Mouse (Mus musculus) stomach, embryonic 15.5 days (tissue): ENCODE measurements around the gene Olfm4. TPM values are rescaled to one million over a fixed set of nuclear protein-coding genes. Genes with fewer than 3 reads are reported as not detected.

ENCODE experiments used
- ATAC-seq: fragments of 200-750 bp; cut with Nextera tagmentation; 2 replicates; pipeline ENCODE4 v1.8.0; 2017; ENCODE audit warnings: low read depth, moderate number of reproducible peaks, moderate TSS enrichment; ENCODE audit not compliant: insufficient read depth, low FRiP score
- H3K27ac ChIP-seq: fragments of 300-500 bp; sonication (generic); 2 replicates; pipeline ENCODE4 v1.5.1; 2015; ENCODE audit warnings: mild to moderate bottlenecking, inconsistent platforms
- H3K27me3 ChIP-seq: fragments of 300-500 bp; sonication (generic); replicated peaks from 2 replicates; pipeline ENCODE4 v1.6.1; 2015; ENCODE audit warnings: inconsistent platforms
- H3K36me3 ChIP-seq: fragments of 300-500 bp; sonication (generic); 2 replicates; pipeline ENCODE4 v1.6.1; 2015; ENCODE audit warnings: inconsistent platforms
- H3K4me1 ChIP-seq: fragments of 300-500 bp; sonication (generic); 2 replicates; pipeline ENCODE4 v1.6.1; 2015; ENCODE audit warnings: inconsistent platforms
- H3K4me2 ChIP-seq: fragments of 300-500 bp; sonication (generic); 2 replicates; pipeline ENCODE4 v1.6.1; 2015; ENCODE audit warnings: mild to moderate bottlenecking, inconsistent platforms
- H3K4me3 ChIP-seq: fragments of 300-500 bp; sonication (generic); replicated peaks from 2 replicates; pipeline ENCODE4 v1.5.1; 2015; ENCODE audit warnings: inconsistent platforms
- H3K9ac ChIP-seq: fragments of 300-500 bp; sonication (generic); 2 replicates; pipeline ENCODE4 v1.6.1; 2015; ENCODE audit warnings: inconsistent platforms
- H3K9me3 ChIP-seq: fragments of 300-500 bp; sonication (generic); 2 replicates; pipeline ENCODE4 v1.6.1; 2016; ENCODE audit warnings: inconsistent platforms
- WGBS: fragments of 180-500 bp; shearing (Covaris S2); methylation state at CpG from one replicate; pipeline ENCODE4 v1.1.7; 2015; 5-methylcytosine and 5-hydroxymethylcytosine counted together
- polyA plus RNA-seq: library from polyadenylated mRNA; unstranded; fragments of >200 nt; fragmentation: Nextera tagmentation; extraction: Ambion mirVana; gene quantifications from 2 replicates; pipeline ENCODE4 v1.2.1, GENCODE M21; 2015

Olfm4 gene
- polyA plus RNA-seq, 1 experiment from 2014 or later = 15.7 TPM

GRCm38 (mm10) chr14:79985696-79986095 lies 1.8 kb downstream of the Olfm4 start:
- Histone ChIP-seq H3K27ac (no peak overlapping the region), H3K9me3 (no peaks in the 10 kb centered on the region), H3K4me1 (no peaks in the 10 kb centered on the region), H3K36me3 (no peaks in the 10 kb centered on the region), H3K27me3 (no peaks in the 10 kb centered on the region), H3K9ac (no peak overlapping the region), H3K4me2 (no peak overlapping the region), H3K4me3 (no peak overlapping the region)
- no peak for ATAC-seq
- WGBS = 63% methylated on average over 2 of the region's 2 CpGs

GRCm38 (mm10) chr14:79986831-79987230 lies 3.0 kb downstream of the Olfm4 start:
- Histone ChIP-seq H3K27me3 (no peaks in the 10 kb centered on the region), H3K9ac (no peak overlapping the region), H3K4me1 (no peaks in the 10 kb centered on the region), H3K27ac (no peak overlapping the region), H3K9me3 (no peaks in the 10 kb centered on the region), H3K4me2 (no peak overlapping the region), H3K36me3 (no peaks in the 10 kb centered on the region), H3K4me3 (no peak overlapping the region)
- WGBS = 46% methylated on average over 8 of the region's 8 CpGs
- ATAC-seq = peak; percentile 82

GRCm38 (mm10) chr14:79989785-79990184 lies 5.9 kb downstream of the Olfm4 start:
- 51% methylated on average over 4 of the region's 4 CpGs for WGBS
- H3K27ac ChIP-seq = peak overlapping the region; percentile 59; the same call in 1 of the 2 replicates
- H3K27me3 ChIP-seq = no peaks in the 10 kb centered on the region
- H3K4me2 ChIP-seq = no peak overlapping the region
- H3K9ac ChIP-seq = no peak overlapping the region
- no peaks in the 10 kb centered on the region for H3K9me3 ChIP-seq
- H3K4me3 ChIP-seq = no peak overlapping the region
- no peaks in the 10 kb centered on the region for H3K4me1 ChIP-seq
- peak; percentile 56; the same call in 1 of the 2 replicates for ATAC-seq
- no peaks in the 10 kb centered on the region for H3K36me3 ChIP-seq

GRCm38 (mm10) chr14:79990547-79990946 lies 6.7 kb downstream of the Olfm4 start:
- Histone ChIP-seq H3K9ac (no peak overlapping the region), H3K4me3 (no peak overlapping the region), H3K9me3 (no peaks in the 10 kb centered on the region), H3K27me3 (no peaks in the 10 kb centered on the region), H3K4me2 (no peak overlapping the region), H3K4me1 (no peaks in the 10 kb centered on the region), H3K27ac (no peak overlapping the region), H3K36me3 (no peaks in the 10 kb centered on the region)
- 60% methylated on average over 5 of the region's 5 CpGs for WGBS
- ATAC-seq = no peak

- H3K36me3 ChIP-seq = no peaks in the 10 kb centered on the region
- no peak for ATAC-seq
- H3K4me3 ChIP-seq = no peak overlapping the region
- H3K9ac ChIP-seq = no peak overlapping the region
- no peak overlapping the region for H3K27ac ChIP-seq
- WGBS = 78% methylated on average over 4 of the region's 4 CpGs
- no peaks in the 10 kb centered on the region for H3K4me1 ChIP-seq
- H3K4me2 ChIP-seq = no peak overlapping the region
- H3K27me3 ChIP-seq = no peaks in the 10 kb centered on the region
- H3K9me3 ChIP-seq = no peaks in the 10 kb centered on the region
Observed at GRCm38 (mm10) chr14:79997534-79997933, 13.7 kb downstream of the Olfm4 start.

- Histone ChIP-seq H3K4me3 (no peak overlapping the region), H3K9me3 (no peaks in the 10 kb centered on the region), H3K4me2 (no peak overlapping the region), H3K27ac (no peak overlapping the region), H3K9ac (no peak overlapping the region), H3K4me1 (no peaks in the 10 kb centered on the region), H3K27me3 (no peaks in the 10 kb centered on the region), H3K36me3 (no peaks in the 10 kb centered on the region)
- WGBS = 35% methylated on average over 8 of the region's 8 CpGs
- peak; percentile 66; the same call in 1 of the 2 replicates for ATAC-seq
Observed at GRCm38 (mm10) chr14:80000110-80000531, 16.2 kb downstream of the Olfm4 start.

- 66% methylated on average over 3 of the region's 3 CpGs for WGBS
- ATAC-seq = no peak
- Histone ChIP-seq H3K4me1 (no peaks in the 10 kb centered on the region), H3K4me3 (no peak overlapping the region), H3K27ac (no peak overlapping the region), H3K9me3 (no peaks in the 10 kb centered on the region), H3K9ac (no peak overlapping the region), H3K4me2 (no peak overlapping the region), H3K36me3 (no peaks in the 10 kb centered on the region), H3K27me3 (no peaks in the 10 kb centered on the region)
Observed at GRCm38 (mm10) chr14:80007686-80008085, 23.8 kb downstream of the Olfm4 start.

GRCm38 (mm10) chr14:80010426-80010825 lies 26.5 kb downstream of the Olfm4 start:
- 81% methylated on average over 3 of the region's 3 CpGs for WGBS

GRCm38 (mm10) chr14:80014966-80015365 lies 31.1 kb downstream of the Olfm4 start:
- H3K27me3 ChIP-seq = no peaks in the 10 kb centered on the region
- peak overlapping the region; percentile 77; the same call in 1 of the 2 replicates for H3K27ac ChIP-seq
- 54% methylated on average over 6 of the region's 6 CpGs for WGBS

More at GRCm38 (mm10) chr14:80010426-80010825, 26.5 kb downstream of the Olfm4 start:
- no peak overlapping the region for H3K27ac ChIP-seq
- no peak overlapping the region for H3K9ac ChIP-seq
- H3K36me3 ChIP-seq = no peaks in the 10 kb centered on the region
- no peak overlapping the region for H3K4me3 ChIP-seq
- H3K4me1 ChIP-seq = 0 out of 2 replicates have a peak, but pooled peaks cover 4% of the 10 kb centered on the region
- H3K9me3 ChIP-seq = no peaks in the 10 kb centered on the region
- H3K27me3 ChIP-seq = no peaks in the 10 kb centered on the region
- ATAC-seq = no peak
- H3K4me2 ChIP-seq = no peak overlapping the region

GRCm38 (mm10) chr14:80016112-80016511 lies 32.2 kb downstream of the Olfm4 start:
- no peak overlapping the region for H3K9ac ChIP-seq
- peak; percentile 58; the same call in 1 of the 2 replicates for ATAC-seq
- H3K27me3 ChIP-seq = no peaks in the 10 kb centered on the region
- H3K36me3 ChIP-seq = no peaks in the 10 kb centered on the region
- H3K27ac ChIP-seq = peak overlapping the region; percentile 77
- no peak overlapping the region for H3K4me2 ChIP-seq
- 0 out of 2 replicates have a peak, but pooled peaks cover 6% of the 10 kb centered on the region for H3K4me1 ChIP-seq
- no peaks in the 10 kb centered on the region for H3K9me3 ChIP-seq
- no peak overlapping the region for H3K4me3 ChIP-seq

More at GRCm38 (mm10) chr14:80014966-80015365, 31.1 kb downstream of the Olfm4 start:
- Histone ChIP-seq H3K9me3 (no peaks in the 10 kb centered on the region), H3K4me2 (no peak overlapping the region), H3K36me3 (no peaks in the 10 kb centered on the region), H3K4me3 (no peak overlapping the region), H3K9ac (no peak overlapping the region), H3K4me1 (0 out of 2 replicates have a peak, but pooled peaks cover 6% of the 10 kb centered on the region)
- ATAC-seq = no peak

GRCm38 (mm10) chr14:80026078-80026477 lies 42.2 kb downstream of the Olfm4 start:
- no peak for ATAC-seq
- Histone ChIP-seq H3K4me2 (no peak overlapping the region), H3K27me3 (no peaks in the 10 kb centered on the region), H3K36me3 (no peaks in the 10 kb centered on the region), H3K9ac (no peak overlapping the region), H3K27ac (no peak overlapping the region), H3K4me1 (no peaks in the 10 kb centered on the region), H3K9me3 (no peaks in the 10 kb centered on the region), H3K4me3 (no peak overlapping the region)
- WGBS = 53% methylated on average over 6 of the region's 6 CpGs

GRCm38 (mm10) chr14:80029297-80030001 lies 45.6 kb downstream of the Olfm4 start:
- Histone ChIP-seq H3K27me3 (no peaks in the 10 kb centered on the region), H3K4me1 (no peaks in the 10 kb centered on the region), H3K9ac (no peak overlapping the region), H3K4me2 (no peak overlapping the region), H3K9me3 (no peaks in the 10 kb centered on the region), H3K36me3 (no peaks in the 10 kb centered on the region), H3K4me3 (no peak overlapping the region), H3K27ac (no peak overlapping the region)
- no peak for ATAC-seq
- 61% methylated on average over 3 of the region's 3 CpGs for WGBS
